Mouse (Mus musculus): ENCODE results near the gene Nudt22.

Nudt22 gene

DNA sequence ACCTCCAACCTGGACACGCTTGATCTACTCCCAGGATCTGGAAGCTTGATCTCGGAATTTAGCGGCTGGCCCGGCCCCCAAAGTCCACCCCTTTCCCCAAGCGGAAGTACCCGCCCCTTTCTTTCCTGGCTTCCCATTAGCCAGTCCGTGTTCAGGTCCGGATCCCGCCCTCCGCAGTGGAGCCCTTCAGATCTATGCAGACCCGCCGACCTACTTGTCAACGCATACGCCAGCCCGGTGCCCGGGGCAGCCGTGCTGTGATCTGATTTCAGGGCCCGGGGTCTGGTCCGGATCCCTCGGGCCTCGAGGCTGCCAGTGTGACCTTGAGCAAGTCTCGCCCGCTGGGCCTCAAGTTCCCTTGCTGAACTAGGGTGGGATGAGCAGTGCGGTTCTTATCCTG lies at the start of gene Nudt22, which contains the start of gene Trpt1:
TSS of gene Nudt22 (minus strand) at position 112 of the 400 bp plus-strand sequence.
TSS of gene Trpt1 (plus strand) at position 126 of the 400 bp plus-strand sequence.
- peak; percentile 89 for DNase-seq (ENCODE audit: low spot score)

DNA sequence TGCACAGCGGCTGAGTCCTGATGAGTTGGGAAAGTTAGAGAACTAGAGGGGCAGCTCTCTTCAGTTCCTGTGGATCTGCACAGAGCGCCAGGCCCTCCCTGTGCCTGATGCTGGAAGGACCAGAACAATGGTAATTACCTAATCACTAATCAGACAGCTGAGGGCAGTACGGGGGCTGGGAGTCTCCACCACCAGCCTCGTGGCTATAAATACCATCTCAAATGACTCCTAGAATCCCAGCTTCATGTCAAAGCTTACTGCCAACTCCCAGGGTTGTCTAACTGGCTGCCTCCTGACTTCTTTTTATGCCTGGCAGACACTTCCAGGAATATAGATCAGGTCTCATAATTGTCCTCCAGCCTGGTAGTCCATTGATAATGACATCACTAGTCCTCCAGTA lies 48.8 kb upstream of the Nudt22 start:
- no peak for DNase-seq (ENCODE audit: low spot score)

DNA sequence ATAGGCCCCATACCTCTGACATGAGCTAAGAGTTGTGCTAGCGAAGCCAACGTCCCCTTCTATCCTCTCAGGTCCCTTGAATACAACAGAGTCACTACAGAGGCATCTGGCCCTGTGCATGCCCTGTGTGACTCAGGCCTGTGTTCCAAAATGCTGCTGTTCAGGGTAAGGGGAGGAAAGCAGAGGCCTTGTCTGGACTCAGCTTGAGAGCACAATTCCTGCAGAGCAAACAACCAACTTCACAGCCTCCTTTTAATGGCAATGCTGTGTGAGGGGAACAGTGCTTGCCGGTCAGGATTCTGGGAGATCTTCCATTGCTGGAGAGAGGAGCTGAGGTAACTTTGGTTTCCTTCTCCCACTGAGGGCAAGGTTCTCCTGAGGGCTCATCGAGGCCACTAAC lies 48.4 kb upstream of the Nudt22 start:
- DNase-seq (ENCODE audit: low spot score), result no peak

DNA sequence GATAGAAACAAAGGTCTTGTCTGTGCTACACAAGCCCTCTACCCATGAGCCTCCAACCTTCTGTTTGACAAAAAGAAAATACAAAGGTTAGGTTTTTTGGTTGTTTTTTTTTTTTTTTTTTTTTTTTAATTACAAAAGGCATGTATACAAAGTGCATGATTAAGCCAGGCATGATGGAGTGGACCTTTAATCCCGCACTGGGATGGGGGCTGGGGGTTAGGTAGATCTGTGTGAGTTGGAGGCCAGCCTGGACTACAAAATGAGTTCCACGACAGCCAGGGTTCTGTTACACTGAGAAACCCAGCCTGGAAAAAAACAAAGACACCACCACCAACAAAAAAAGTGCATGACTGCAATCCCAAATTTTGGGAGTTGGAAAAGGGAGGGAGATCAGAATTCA lies 45.3 kb upstream of the Nudt22 start:
- no peak for DNase-seq (ENCODE audit: low spot score)

DNA sequence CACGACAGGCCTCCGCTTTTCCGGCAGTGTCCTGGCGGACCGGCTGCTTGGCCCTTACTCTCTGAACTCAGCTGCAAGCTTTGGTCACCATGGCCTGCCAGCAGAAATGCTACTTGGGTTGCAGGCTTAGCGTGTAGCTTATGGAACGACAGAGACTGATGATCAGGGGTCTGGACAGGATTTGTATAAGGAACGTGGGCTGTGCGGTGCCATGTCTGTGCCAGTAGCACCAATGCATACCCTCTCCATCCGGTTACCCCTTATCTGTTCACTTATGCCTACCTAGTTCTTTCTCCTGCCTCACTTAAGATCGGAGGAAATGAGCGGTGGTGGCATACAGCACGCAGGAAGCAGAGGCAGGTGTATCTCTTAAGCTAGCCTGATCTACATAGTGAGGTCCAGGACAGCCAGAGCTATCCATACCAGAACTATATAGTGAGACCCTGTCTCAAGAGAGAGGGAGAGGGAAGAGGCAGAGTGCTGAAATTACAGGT lies 44.8 kb upstream of the Nudt22 start:
- DNase-seq (ENCODE audit: low spot score), result no peak

DNA sequence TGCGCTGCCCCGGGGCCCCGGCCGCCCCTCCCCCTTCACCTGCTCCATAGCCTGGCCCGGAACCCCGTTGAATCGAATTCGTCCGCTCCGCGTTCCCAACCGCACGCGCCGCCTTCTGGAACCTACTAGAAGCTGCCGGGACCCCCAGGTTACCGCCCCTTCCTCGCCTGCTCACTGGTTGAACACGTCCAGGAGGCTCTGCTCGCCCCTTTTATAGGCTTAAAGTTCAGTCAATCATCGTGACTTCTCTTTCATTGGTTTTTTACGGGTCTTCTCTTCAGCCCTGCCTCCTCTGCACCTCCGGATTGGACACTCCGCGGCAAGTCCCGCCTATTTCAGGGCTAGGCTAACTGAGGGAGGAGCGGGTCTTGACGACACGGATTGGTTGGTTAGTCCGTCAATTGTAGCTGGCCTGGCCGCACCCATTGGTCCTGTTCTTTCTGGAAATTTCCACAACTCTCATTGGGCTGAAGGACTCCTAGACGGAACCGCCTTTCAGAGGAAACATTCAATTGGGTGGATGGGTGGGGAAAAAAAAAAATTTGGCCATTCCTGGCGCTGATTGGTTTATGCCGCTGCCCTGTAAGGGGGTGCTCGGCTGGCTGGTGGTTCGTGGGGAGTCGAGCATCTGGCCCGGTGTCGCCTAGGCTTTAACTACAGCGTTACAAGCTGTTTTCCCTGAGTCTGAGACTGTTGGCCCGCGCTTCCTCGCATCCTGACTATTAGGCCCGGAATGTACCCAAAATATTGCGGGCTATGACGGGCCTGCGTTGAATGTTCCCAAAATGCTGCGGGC lies 44.1 kb upstream of the Nudt22 start, which contains the start of gene Stip1:
TSS of gene Stip1 (minus strand) at position 127 of the 796 bp plus-strand sequence.
- peak; percentile 100 for DNase-seq (ENCODE audit: low spot score)

DNA sequence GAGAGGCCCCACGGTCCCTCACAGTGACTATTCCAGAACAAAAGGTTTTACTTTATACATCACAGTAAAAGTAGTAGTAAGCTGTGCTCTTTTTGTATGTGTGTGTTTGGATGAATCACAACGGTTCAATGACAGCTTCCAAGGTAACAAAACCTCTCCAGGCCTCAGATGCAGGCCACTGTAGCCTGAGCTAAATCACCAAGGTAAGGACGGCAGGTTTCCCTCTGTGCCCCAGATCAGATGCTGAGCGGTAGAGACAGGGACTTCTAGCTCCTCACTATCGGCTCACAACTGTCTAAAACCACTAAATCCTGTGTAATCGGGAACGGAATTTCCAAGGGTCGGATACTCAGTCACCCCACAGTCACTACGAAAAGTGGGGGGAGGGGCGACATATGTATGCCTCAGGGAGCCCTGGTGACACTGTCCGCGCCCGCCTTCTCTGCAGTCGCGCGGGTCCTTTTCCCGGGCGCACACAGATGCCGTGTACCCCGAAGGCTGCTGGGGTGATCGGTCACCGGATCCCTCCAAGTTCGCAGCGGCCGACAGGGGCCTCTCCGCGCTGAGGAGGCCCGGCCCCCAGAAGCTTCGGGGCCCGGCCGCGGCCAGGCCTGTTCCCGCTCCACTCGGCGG lies 43.3 kb upstream of the Nudt22 start:
- DNase-seq (ENCODE audit: low spot score), result peak; percentile 50

DNA sequence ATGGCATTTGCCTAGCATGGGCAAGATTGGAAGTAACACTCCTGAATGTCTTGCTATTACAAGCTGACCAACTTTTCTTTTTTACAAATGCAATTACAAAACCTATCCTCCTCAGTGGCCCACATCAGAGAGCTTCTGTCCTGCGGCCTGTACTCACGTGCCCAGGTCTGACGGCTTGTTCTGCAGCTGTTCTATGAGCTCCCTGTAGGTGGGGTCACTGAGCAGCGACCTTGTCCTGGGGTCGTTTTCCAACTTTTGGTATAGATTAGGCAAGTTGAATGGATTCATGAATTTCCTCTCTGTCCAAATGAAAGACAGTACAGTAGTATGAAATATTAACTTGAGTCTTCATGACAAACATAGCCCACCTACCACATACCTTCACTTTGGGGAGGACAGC lies 38.1 kb upstream of the Nudt22 start:
- DNase-seq (ENCODE audit: low spot score), result no peak

DNA sequence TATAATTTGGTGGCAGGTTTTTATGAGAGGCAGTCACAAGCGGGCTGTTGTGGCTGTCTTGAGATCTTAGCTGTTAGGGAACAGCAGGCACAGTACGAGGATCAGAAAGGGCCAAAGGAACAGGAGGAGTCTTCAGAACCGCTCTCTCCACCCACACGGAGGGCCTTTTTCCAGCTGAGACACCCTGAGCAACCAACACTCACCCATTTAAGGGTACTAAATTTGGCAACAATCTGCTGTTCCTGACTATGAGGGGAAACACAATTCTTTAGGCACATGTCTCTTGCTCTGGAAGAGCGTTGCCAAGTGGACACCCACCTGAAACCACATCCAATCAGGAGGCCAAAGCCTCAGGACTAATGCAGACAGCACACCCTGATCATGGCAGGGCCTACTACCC lies 33.6 kb upstream of the Nudt22 start:
- no peak for DNase-seq (ENCODE audit: low spot score)

DNA sequence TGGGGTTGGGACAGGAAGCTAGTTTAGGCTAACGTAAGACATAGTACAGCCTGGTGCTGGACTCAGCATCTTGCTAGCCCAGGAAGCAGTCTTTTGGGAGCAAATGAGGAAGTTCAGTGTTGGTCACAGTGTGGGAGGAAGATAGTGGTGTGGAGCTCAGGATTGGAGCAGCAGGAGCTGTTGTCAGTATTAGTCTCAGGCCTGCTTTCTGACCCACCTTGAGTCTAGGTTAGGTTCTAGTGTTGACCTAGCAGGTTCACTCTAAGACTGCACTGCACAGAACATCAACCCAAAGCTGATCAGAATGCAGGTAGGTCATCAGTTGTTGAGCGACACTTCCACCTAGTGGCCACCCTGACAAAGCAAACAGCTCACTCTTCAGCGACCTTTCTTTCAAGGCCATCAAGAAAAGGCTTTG lies 24.3 kb upstream of the Nudt22 start:
- no peak for DNase-seq (ENCODE audit: low spot score)

DNA sequence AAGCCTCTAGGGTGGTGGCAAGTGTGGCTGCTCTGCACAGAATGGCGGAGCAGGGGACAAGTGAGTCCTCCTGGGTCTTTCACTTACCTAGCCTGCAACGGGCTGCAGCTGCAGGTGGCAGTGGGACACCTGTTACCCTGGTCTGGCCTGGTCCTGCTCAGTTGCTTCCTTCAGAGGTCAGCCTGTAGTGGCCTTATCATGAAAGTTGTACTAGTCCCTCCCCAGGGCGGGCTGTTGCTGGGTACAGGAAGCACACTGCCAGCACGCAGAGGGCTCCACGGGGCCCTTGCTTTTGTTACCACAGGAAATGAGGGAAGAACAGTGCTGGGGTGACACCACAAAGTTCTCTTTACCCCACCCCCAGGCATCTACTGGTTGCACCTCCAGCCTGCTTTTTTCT lies 23.3 kb upstream of the Nudt22 start, which contains the start of gene Fermt3:
TSS of gene Fermt3 (minus strand) at position 279 of the 400 bp plus-strand sequence.
- DNase-seq (ENCODE audit: low spot score), result no peak

DNA sequence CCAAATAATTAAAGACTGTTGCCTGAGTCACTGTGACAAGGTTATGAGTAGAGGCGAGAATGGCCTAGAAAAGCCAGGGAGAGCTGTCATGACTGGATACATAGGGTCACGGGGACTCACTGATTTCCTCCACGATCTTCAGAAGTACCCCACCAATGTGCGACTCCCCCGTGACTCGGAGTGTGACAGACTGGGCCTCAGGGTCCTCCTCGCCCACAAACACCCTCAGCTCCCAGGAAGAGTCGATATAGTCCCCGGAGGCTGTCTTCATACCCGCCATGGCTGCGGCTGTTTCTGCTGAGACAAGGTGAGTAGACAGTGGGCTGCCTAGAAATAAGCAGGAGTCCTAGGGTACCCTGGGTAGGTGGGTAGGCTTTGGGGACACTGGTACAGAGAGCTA lies 22.6 kb upstream of the Nudt22 start:
- no peak for DNase-seq (ENCODE audit: low spot score)

DNA sequence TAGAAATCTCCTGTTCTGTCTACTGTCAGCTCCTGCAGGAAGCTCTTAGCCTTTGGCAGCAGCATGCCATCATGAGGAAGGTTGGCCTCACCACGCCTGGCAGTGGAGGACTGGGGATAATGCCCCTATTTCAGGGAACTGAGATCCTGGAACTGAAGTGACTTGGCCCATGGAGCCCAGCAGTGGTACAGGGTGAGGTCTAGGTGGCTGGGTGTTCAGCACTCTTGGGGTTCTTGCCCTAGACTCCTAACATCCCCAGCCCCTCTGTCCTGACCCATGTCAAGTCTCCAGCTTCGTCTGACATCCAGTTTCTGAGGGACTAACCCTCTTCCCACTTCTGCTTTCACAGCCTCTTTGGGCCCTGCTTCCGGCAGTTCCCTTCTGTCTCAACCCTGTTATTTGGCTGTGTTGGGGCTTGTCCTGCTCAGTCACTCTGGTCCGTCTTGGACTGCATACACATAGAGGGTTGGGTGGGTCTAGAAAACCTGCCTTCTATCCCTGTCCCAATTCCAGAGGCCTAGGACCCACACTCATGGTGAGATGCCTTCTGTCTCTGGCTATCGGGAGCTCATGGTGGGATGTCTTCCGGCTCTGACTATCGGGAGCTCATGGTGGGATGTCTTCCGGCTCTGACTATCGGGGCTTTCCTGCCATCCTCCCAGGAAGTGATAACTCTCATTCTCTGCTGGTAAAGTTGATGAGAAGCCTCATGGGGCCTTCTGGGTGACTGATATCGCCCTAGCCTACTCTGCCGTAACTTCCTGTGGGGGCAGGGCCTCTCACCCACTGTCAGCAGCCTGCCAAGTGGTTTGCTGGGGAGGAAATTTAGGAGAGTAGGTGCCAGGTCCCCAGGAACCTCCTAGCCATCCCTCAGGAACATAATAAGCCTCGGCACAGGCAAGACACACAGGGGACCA lies 21.9 kb upstream of the Nudt22 start:
- no peak for DNase-seq (ENCODE audit: low spot score)

DNA sequence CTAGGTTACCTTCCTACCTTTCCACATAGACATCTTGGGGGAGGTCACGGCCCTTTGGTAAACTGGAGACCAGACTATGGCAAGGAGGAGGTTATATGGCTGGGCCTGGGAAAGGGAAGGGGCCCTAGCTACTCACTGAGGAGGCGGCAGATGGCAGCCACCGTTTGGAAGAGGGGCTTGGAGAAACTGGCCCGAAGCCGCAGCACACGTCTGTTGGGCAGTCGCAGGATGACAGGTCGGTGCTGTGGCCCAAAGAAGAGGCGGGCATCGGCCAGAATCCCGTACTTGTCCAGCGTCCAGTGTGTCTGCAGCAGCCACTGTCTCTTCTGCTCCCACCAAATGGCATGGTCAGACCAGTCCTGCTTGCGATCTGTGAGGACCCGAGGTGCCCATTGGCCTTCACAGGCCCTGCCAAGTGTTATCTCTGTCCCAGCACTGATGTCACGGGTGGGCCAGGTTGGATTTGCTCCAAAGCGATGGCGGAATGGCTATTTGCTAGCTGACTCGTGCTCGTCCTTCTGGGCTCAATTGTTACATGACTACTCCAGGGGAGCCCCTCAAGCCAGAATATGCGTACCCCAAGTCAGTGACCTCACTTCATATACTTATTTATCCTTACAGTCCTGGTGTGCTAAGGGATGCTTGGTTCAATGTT lies 18.7 kb upstream of the Nudt22 start:
- no peak for DNase-seq (ENCODE audit: low spot score)

DNA sequence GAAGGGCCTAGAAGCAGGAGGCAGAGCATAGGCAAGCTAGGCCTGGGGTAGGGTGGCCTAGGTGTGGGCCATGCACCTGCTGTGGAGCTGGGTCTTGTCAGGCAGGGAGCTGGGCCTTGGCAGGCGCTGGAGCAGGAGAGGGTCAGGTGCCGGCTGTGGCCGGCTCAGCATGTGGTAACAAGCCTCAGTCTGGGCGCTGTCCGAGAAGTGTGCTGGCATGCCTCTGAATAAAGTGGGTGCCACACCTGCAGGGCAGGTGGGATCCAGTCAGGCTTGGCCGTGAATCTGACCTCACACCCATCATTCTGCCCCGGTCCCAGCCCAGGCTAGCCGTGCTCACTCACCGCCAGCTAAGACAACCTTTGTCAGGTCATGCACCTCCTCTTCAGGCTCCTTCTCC lies 18.1 kb upstream of the Nudt22 start:
- no peak for DNase-seq (ENCODE audit: low spot score)

DNA sequence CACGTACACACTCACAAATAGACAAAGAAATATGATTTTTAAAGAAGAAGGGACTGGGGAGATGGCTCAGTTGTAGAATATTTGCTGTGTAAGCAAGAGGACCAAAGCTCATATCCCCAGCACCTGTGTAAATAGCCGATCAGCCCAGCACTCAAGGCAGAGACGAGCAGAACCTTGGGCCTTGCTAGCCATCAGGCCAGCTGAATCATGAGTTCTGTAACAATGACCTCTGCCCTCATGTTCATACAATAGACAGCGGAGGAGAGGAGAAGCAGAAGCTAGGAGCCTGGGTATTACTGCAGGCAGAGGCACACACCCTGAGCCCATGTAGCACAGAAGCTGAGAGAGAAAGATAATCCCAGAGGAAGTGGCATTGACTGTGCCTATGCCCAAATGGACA lies 16.5 kb upstream of the Nudt22 start:
- DNase-seq (ENCODE audit: low spot score), result peak; percentile 73

DNA sequence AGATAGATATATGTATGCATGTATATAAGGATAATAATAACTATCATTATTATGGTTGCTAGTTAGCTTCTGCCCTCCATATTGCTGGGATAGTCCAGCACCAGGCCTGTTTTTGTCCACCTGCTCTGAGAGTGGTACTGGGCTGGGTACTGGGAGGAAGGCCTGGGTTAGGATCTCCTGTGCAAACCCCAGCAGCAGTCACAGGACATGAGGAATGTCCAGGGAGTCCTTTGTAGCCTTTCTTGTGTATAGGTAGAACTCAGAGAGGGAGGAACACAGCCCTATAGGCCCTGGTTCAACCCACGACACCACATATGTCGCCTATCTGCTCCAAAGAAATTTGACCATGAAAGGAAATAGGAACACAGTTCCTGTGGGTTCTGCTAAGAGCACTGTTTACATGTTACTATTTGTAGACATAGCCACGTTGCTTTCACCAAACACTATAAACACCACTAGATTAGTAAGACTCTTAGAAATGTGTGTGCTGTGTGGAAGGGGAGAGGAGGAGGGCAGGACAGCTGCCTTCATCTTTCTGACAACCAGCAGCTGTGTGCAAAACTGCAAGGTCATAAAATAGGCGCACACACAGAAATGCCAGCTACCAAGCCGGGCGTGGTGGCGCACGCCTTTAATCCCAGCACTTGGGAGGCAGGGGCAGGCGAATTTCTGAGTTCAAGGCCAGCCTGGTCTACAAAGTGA lies 11.1 kb upstream of the Nudt22 start:
- no peak for DNase-seq (ENCODE audit: low spot score)

DNA sequence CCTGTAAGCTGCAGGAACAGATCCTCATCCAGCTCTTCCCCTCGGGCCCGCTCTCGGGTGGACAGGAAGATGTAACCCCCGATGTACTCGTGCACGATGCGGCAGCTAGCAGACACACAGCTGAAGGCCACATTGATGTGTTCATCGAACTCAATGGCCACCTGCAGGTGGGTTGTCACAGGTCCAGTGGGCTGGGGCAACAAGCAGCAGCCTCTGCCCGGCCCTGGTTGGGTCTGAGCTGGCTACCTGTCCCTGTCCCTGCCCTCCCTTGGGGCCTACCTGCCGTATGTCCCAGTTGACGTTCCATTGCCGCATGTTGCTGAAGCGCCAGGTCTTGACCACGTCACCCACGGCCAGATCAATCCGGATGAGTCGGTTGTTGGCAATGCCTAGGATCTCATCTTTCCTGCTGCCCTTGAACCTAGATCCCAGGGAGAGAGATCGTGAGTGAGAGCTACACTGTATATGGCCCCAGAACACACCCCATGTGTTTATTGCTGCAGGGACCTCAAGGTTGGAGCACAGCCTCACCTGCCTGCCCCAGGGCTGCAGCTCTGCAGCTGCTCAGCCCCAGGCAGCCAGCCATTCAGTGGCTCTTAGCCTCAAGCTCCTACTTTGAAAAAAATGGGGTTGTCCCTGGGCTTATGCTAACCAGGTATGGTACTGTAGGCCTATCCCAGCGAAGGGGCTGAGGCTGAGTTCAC lies 3.6 kb upstream of the Nudt22 start:
- no peak for DNase-seq (ENCODE audit: low spot score)

DNA sequence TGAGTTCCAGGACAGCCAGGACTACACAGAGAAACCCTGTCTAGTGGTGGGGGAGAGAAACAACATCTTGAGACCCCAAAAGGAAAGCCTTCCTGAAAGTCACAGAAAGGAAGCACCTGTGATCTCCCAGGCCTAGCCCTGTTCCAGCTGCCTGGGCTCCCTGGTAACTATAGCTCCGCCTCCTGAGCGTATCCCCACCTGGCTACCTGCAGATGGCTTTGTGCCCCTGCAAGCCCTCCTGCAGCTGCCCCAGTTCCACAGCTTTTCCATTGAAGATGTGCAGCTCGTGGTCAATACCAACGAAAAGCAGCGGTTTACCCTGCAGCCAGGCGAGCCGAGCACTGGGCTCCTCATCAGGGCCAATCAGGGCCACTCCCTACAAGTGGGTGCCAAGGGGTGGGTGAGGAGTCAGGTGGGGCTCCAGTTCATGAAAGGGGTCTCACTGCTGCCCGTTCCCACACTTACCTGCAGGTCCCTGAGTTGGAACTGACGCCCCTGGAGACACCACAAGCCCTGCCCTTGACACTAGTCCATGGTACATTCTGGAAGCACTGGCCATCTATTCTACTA lies 1.9 kb upstream of the Nudt22 start:
- DNase-seq (ENCODE audit: low spot score), result no peak
